Mouse (Mus musculus): ENCODE measurements around the gene Cfap74.

- TF ChIP-seq ZMIZ1 (IDR thresholded peaks at IDR 0.05; ENCODE audit: low read depth, low read length) (no peak), CTCF (IDR thresholded peaks at IDR 0.05 in 2 of 3, conservative IDR thresholded peaks at IDR 0.05 in 1 of 3; ENCODE audit: control insufficient read depth in 1 of 3, insufficient read depth in 1 of 3, low read depth in 2 of 3, low read length in 3 of 3, poor library complexity in 1 of 3, severe bottlenecking in 1 of 3) (no peak), GATA1 (IDR thresholded peaks at IDR 0.05; ENCODE audit: low read depth, low read length) (no peak)
Measured at GRCm38 (mm10) chr4:155469590-155470262, 60.7 kb downstream of the Cfap74 start.
